Mouse (Mus musculus) urinary bladder, postnatal 4 days (tissue): Measurements from ENCODE around the gene Gm815.
A peak's percentile ranks its signal among the peaks of the same experiment; 100 is the strongest.

Source experiments
- DNase-seq, 2 experiments: peaks; one replicate each; pipeline ENCODE4 v3.0.0; 2021 to 2022; ENCODE audit warnings: low spot score in 2 of 2

Gm815 gene

GRCm38 (mm10) chr19:26885616-26886015, at the start of gene Gm815:
Gm815 (plus strand) TSS chr19:26885881.
- DNase-seq: no peak

- no peak for DNase-seq
These were observed 48.1 kb upstream of the Gm815 start for GRCm38 (mm10) chr19:26837626-26838025.

DNA sequence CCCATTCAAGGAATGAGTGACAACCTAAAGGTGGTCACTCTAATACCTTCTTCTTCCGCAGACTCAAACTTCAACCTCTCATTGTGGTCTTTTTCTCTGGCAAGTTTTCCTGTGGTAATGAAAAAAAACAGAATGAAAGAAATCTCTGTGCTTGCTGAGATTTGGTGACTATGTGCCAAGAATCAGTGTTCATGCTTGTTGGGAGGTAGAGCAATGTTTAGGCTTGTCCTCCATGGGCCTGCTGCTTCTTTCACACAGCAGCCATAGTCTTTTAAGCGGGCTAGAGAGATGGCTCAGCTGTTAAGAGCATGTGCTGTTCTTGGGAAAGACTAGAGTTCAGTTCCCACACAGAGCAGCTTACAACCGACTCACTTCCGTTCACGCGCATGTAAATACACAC, 41.8 kb upstream of the Gm815 start:
- DNase-seq: no peak

DNA sequence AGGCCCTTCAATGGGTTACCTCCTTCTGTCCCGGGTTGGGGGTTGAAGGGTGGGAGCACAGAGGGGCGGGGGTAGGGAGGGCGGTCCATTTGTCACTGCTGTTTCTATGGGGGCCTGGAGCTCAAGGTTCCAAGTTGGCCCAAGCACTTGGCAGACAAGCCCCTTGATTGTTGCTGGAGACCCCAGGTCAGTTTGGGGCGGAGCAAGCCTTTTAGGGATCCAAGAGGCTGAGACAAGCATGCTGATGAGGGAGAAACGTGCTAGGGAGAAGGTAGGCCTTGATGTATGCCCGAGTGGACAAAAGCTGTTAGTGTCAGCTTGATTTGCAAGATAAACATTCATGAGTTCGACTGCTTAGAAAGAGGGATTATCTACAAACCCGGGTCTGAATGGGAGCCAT, 40.9 kb upstream of the Gm815 start:
- no peak for DNase-seq

GRCm38 (mm10) chr19:26845276-26846016, 40.2 kb upstream of the Gm815 start:
- peak; percentile 72 to 75 for DNase-seq

GRCm38 (mm10) chr19:26846017-26846285, 39.7 kb upstream of the Gm815 start:
- no peak for DNase-seq

- DNase-seq: no peak
These were observed 34.5 kb upstream of the Gm815 start for GRCm38 (mm10) chr19:26851017-26851782.

DNA sequence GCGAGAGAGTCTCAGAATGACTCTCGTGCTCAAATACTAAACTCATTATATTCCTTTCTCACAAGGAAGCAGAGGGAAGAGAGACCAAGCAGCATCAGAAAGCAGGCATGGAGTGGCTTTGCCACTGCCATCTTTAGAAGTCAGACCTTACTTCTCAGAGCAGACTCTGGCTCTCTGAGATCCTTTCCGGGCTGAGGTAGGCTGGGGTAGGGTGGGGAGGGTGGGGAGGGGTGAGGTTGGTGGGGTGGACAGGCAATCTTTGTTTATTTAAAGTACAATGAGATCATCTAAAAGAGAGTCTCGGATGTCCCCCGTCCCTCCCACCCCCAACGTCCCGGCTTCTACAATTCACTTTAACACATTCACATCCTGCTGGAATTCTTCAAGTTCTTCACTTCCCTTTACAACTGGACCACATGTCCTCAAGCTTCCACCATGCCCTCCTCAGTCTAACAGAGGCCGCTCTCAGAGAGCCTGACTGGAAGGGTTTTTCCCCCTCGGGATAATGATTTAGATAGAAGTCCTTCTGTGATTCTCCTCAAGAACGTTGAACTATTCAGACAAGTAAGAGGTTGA, 33.3 kb upstream of the Gm815 start:
- DNase-seq: no peak

DNA sequence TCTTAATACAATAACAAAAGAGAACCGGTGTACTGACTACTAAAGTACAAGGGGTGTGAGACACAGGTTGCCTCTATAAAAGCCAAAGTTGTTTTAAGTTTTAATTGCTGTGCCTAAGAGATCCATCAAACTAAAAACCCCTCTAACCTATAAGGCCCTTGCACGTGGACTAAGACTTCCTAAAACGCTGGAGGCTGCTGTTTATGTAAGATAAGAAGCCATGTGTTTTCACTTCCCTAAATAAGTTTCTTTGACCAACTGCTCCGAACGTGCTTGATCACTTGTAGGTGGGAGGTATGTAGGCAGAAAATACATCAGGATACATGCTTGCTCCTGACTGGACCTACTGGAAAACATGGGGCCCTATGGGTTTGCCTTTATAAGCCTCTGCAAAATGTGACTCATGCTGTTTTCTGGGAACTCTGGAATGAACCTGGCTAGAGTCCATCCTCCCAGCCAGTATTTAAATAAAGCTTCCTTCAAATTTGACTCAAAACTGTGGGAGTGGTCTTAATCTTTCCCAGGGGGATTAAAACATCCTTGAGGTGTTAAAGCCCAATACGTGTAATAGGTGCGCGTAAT, 31.9 kb upstream of the Gm815 start:
- DNase-seq: no peak

DNA sequence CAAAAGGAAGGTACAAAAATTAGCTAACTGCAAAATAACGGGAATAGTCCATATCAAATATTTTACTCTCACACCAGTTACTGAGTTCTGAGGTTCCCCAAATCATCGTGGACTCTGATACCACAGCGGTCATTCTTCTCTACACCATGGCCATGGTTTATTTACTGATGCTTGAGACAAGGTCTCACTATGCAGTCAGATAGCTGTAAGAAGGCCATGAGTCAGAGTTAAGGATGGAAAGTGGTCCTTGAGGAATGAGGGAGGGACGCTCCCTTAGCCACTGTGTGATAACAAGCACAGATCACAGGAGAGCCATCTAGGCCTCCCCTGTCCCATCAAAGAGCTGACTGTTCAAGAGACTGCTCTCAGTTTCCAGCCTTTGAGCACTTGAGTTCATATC, 31.0 kb upstream of the Gm815 start:
- no peak for DNase-seq

GRCm38 (mm10) chr19:26855152-26855551, 30.5 kb upstream of the Gm815 start:
- DNase-seq: no peak

DNA sequence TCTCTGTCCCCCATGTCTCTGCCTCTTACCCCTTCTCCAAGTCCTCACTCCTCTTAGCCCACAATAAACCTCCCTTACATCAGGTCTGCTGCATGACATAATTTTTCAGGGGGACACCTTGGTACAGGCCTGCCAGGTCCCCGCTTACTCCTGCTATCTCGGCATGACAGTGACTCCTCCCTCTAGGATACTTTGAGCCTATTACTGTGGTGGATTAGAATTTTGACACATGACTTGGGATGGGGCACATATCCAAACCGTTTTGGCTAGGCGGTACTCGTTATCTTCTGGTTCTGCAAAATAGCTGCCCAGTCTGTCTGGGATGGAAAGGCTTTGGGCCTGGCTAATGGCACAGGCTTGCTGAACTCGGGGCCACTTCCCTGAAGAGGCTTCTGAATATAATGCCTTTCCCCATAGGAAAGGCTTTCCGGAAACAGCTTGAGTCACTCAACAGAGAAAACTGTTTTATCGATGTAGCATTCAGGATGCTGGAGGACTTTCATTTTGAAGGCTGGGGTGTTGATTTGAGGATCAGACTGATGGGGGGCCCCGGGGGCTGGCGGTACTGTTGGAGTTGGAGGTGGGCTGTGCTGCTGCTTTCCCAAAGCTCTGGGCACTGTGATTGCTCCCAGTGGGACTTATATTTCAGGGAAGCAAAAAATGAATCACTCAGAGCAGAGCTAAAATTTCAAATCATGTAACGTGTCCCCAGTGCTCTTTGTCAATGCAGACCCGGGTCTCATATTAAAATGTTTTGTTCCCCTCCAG, 27.1 kb upstream of the Gm815 start:
- DNase-seq: no peak

DNA sequence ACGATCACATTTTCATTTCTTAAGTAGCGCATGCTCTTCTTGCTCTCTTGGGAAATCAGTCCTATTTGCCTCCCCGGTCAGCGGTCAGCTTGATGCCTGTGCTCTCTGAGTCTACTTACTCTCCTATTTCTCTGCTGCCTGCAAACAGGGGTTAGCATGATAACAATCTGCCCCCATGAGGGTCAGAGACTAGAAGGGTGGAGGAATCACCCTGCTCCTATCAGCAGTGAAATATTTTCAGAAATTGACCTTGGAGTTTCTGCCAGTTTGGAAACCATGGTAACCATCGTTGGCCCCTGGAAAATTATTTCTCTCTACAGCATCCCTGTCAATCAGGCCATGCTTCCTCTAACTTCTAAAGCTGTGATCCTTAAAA, 26.5 kb upstream of the Gm815 start:
- no peak for DNase-seq

DNA sequence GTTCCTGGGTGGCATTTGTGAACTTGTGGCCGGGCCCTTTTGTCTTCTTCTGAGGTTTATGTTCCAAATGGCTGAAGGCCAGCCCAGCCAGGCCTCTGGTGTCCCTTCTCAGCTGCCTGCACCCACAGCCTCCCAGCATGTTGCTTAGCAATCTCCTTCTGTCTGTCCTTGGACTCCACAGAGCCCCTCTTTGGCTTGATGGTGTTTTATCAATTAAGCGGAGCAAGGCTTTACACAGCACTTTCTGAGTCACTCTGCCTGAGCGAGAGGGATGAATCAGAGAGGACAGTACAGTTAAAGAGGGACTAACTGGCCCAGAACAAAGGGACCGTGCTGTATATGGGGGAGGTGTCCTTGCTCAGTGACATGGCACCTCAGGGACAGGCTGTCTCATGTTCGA, 22.0 kb upstream of the Gm815 start:
- peak in 1 of 2 experiments; percentile 34 for DNase-seq

DNA sequence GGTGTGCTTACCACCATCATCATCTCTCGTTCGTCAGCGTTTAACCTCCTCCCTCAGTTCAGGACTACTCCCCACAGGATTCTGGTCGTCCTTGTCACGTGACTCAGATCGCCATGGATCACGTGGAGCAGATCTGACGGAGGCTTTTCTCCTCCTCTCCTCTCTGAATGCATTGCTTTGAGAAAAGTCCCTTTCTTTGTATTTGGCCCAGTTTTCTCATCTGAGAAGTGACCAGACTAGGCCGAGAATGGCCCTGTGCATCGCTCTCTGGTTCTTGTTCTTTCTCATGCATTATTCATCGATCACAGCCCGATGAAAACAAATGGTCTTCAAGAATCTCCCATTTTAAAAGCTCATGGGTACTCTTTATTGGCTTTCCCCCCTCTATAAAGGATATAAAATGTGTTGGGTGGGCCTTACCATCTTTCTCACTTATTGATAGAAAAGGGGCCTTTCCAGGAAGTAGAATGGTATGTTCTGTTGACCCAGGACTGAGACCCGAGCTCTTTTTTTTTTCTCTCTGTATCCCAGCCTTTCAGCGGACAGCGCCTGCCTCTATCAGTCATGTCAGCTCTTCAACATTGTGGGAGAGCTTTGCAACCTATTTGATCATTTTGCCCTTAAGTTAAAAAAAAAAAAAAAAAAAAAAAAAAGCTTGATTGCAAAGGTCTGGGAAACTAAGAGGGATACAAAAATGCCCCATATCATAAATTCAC, 20.5 kb upstream of the Gm815 start:
- DNase-seq: no peak

GRCm38 (mm10) chr19:26865736-26866135, 19.9 kb upstream of the Gm815 start:
- DNase-seq: no peak

GRCm38 (mm10) chr19:26869591-26869990, 16.1 kb upstream of the Gm815 start:
- no peak for DNase-seq

DNA sequence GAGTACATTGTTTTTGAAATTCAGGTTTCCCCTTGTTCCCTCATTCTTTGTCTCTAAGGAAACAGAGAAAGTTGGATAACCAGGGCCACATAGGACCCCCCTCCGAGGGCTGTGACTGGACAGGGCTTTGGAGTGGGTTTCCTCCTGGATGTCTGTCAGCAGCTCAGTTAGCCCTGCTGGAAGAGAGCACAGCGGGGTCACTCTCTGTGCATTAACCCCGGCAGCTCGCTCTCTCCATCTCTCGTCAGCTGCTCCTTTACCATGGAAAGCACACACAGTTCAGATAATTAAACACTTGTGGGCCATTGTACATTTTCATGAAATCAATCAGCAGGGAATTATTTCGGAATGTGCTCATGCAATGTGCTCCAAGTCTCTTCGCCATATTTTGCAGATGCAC, 15.4 kb upstream of the Gm815 start:
- DNase-seq: no peak

GRCm38 (mm10) chr19:26871096-26871495, 14.6 kb upstream of the Gm815 start:
- DNase-seq: no peak

DNA sequence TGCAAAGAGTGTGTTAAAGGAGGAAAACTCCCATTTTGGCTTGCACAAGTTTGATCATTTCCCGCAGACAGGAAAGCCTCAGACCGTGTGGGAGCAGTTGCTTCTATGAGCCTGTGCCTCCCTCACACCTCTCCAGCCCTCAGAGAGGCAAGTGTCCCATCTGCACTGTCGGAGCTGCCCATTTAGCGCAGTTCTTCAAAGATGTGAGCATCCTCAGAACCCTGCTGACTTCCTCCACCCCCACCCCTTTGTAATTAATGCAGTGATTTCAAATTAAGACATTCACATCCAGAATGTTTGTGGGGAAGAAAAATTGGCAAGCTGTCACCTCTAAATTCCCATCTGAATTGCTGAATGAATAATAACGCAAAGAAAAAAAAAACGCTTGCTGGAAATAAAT, 12.8 kb upstream of the Gm815 start:
- no peak for DNase-seq

GRCm38 (mm10) chr19:26875601-26876000, 10.1 kb upstream of the Gm815 start:
- DNase-seq: no peak
